Mouse (Mus musculus) thymus, postnatal 10 days (tissue): ENCODE measurements at regions not wholly inside any gene's neighbourhood (a gene's known extent, or its start where the extent isn't known, plus 50 kb on each side); places are given as distances from the start of the nearest gene placed in this dataset.
"Not testable (repeated sequence)": the region's sequence is repeated elsewhere in the genome, so short reads cannot be mapped to it uniquely, and the experiment has no call there.

ENCODE experiments used
- DNase-seq, 2 experiments: peaks; one replicate each; pipeline ENCODE4 v3.0.0; 2021; ENCODE audit warnings: low spot score in 2 of 2

DNA sequence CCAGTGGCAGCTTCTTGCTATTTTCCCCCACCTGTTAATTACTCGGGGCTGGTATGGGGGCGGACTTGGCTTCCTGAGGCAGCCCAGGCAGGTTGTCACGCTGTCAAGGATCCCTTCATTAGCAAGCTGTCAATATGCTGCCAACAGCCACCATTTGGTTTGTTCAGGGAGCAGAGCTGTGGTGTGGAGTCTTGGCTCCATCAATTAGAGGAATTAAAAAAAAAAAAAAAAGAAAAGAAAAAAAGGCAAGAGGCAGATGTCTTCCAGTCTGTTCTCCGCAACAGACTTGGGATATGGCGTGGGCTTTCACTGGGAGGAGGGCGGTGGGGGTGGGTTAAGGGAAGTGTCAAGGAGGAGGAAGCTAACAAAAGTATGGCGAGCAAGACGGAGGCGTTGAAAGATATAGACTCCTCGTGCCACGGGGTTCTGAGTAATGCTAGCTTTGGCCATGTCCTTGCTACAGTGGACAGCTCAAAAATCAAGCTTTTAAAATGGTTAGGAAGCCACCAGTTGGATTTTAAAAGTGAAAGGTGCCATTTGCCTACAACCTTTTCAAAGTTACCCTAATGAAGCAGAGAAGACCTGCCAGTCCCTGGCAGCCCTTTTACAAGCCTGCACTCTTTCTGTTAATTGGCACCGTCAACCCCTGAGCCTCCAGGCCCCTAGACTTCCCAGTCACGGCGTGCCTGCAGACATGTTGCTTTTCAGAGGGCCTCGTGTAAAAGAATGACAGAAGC lies 530.7 kb downstream of the Pdcd6ip start:
- DNase-seq = no peak

GRCm38 (mm10) chr9:113171767-113172405 lies 536.2 kb downstream of the Pdcd6ip start:
- no peak for DNase-seq

GRCm38 (mm10) chr9:113162897-113163874 lies 544.9 kb downstream of the Pdcd6ip start:
- DNase-seq = no peak

DNA sequence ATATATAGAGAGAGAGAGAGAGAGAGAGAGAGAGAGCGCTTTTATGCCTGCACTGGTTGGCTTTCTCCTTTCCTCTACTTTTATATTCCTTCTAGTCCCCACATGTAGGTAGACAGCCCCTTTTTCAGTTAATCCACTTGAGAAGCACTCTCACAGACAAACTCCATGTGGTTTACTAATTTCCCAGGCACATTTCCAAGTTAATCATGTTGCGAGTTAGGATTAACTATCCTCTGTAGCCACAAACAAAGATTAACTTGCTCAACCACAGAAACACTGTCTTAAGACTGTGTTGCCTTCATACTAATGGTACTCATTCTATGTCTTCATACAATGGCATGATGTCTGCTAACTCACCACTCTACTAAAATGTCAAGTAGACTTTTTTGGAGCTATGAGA lies 548.0 kb downstream of the Pdcd6ip start:
- no peak for DNase-seq

DNA sequence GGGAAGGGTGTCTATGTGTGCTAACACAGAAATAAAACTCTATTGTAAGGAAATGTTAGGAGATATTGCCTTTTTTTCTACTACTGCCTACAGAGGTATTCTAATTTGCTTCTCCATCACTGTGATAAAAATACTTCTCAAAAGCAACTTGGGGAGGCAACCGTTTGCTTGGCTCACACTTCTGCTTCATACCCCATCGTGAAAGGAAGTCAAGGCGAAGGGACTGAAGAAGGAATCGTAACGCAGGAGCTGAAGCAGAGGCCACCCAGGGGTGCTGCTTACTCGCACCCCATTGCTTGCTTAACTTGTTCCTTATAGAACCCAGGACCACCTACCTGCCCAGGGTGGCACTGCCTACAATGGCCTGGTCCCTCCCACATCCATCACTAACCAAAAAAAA lies 550.0 kb downstream of the Pdcd6ip start:
- no peak for DNase-seq

DNA sequence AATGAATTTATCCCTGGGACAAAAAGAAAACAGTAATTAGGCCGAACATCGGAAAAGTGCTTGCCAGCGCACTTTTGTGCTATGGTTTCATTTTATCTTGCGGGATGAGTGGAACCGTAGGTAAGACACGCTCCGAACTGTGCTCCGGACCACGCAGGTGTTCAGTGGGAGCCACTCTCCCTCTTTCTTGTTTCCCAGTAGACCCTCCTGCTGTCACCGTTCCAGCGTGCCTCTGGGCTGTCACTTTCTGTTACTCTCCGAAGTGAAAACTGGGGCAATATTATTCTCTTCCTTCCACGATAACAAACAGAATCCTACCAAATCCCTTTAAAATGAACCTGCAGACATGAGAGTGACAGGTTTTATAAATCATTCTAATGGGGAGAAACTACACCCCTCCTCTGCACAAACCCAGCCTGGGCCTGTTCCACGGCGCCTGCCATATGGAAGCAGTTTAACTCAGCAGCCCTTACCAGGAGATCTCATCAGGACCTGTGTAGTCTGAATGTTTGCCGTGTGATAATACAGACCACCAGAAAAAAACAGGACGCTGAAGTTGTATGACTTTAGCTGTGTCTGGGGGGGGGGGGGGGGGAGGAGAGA lies 550.5 kb downstream of the Pdcd6ip start:
- DNase-seq = no peak

DNA sequence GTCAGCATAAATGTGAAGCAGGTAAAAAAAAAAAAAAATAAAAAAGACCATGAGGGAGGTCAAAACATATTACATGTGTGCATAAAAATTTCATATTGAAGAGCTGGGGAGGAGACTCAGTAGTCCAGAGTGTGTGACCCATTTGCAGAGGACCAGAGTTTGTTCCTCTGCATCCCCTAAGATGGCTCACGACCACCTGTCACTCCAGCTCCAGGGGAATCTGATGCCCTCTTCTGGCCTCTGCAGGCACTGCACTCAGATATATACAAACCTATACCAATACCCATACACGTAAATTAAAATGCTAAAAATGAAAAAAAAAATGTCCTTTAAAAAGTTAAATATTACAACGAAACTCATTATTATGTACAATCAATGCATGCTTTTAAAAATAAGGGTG lies 551.4 kb downstream of the Pdcd6ip start:
- no peak for DNase-seq

GRCm38 (mm10) chr9:113149084-113149483 lies 559.0 kb downstream of the Pdcd6ip start:
- DNase-seq = no peak

GRCm38 (mm10) chr9:113146571-113146970 lies 561.5 kb downstream of the Pdcd6ip start:
- no peak for DNase-seq

GRCm38 (mm10) chr9:113145036-113145435 lies 563.0 kb downstream of the Pdcd6ip start:
- no peak for DNase-seq

DNA sequence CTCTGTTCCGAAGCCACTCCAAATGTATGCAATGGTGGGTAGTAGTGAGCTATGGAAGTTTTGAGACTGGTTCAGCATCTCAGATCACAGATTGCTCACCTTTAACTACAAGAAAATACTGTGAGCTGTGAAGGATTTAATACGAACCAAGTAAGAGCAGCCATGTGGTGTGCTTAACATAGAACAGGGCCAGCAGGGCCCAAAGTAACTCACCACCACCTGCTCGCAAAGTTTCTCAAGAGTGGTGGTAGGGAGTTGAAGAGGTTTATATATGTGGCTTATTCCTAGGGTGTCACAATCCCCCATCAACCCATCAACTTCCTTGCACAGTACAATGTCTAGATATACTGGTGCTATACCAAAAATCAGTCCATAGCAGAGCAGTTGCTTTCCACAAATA lies 573.4 kb downstream of the Pdcd6ip start:
- DNase-seq = no peak

GRCm38 (mm10) chr9:113123004-113123692 lies 584.9 kb downstream of the Pdcd6ip start:
- no peak for DNase-seq

- no peak for DNase-seq
Measured at GRCm38 (mm10) chr9:113122253-113122749, 585.8 kb downstream of the Pdcd6ip start.

DNA sequence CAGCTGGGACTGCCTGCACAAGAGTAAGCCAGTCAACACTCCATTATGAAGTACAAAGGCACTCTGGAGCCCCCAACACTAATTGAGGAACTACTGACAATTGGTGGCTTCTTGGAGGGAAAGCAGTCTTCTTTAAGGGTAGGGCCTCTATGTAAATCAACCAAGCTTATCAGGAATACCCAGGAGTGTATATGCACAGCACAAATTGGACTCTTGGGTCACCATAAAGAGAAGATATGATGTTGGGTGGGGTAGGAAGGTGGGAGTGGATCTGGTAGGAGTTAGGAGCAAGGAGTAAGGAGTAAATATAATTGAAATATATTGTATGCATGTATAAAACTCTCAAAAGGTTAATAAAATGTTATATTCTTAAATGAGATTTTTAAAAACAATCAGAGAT lies 587.7 kb downstream of the Pdcd6ip start:
- no peak for DNase-seq

DNA sequence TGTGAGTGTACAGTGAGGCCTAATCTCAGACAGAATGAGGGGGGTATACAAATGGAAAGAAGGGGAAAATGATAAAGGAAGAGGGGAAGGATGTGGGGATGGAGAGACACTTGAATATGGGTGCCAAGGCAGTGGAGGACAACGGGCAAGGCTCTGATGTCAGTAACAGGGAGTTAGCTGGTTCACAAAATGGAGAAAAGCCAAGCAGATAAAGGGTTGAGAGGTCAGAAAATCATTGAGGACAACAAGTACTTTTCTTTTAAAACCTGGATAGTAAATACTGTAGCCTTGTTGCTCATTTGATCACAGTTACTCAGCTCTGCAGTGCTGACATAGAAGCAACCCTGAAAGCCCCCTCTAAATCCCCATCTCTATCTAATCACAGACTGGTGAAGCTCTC lies 588.3 kb downstream of the Pdcd6ip start:
- no peak for DNase-seq

DNA sequence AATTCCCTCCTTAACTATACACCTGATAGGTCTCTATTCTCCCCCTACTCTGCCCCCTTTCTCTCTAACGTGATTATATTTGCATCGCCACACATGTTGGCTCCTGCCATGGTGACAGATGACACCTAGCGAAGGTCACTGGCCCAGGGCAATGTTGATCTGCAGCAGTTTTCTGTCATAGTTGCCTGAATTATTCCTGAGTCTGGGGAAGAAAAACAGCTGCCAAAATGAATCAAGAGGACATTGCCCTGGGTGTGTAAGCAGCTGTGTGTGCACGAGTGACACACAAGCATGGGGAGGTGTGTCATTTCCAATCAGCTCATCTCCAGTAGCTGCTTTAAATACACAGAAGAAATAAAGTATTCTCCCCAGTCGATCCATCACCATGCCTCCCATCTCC lies 592.5 kb downstream of the Pdcd6ip start:
- no peak for DNase-seq

DNA sequence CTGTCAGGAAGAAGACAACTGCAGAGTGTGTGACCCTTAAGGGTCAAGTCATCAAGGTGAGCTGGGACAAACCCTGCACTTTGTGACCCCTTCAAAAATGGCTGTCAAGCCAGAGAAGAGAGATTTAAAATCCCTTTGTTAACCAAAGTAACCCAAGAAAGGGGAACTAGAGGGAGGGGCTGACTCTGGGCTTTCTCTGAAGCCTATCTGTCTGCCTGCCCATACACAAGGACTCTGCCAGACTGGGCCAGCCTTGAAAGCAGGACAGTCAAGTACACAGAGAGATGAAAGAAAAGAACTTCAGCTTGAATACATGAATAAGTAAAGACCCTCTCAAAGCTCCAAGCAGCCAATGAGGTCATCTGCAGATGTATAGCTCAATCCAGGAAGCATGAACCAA lies 595.3 kb downstream of the Pdcd6ip start:
- no peak for DNase-seq

- no peak for DNase-seq
Measured at GRCm38 (mm10) chr9:113101733-113102132, 606.3 kb downstream of the Pdcd6ip start.

DNA sequence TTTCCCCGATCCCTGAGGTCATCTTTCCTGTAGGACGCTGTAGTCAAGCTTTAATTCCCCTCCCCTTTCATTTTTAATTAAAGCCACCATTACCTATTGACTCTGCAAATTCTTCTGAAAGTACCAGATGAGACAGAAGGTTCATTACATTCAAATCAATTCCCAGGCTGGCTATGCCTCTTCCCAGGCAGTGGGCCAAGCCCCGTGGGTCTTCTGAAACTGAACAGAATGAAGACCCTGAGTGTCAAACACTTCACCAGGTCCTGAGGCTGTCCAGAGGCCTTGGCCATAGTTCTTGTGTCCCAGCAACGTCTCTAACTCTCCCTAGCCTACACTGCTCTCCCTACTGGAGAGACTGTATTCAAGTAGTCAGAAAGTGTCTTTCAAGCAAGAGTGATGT lies 607.4 kb downstream of the Pdcd6ip start:
- DNase-seq = no peak

GRCm38 (mm10) chr9:113095421-113095820 lies 612.6 kb downstream of the Pdcd6ip start:
- DNase-seq = not testable (repeated sequence)

DNA sequence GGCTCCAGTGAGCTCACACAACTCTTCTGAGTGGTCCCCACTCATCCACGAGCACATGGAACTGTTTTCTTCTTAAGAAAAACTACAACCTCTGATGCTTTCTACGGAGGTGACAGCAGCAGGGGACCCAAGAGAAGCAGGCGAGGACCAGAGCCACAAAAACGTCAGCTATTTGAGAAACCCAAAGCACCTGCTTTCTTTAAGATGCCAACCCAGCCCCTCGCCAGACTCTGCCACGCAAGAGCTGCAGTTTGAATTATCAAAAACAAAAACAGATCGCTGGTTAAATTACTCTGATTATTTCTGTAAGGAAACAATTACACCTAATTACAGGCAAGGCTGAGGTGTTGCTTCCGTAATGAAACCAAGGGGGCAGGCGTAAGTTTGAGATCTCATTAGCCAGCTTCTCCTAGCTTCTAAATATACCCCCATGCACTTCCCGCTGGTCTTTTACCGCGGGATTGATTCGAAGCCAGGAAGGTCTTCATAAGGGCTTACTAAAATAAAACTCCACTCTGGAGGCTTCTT lies 614.1 kb downstream of the Pdcd6ip start:
- no peak for DNase-seq
